Mouse (Mus musculus) heart, adult 2 months (tissue): ENCODE measurements around the gene Ndrg4.

Experiments used
- CTCF ChIP-seq: fragments of 200-600 bp; IDR thresholded peaks from 2 replicates; pipeline ENCODE4 v1.8.1; 2022; ENCODE audit warnings: antibody characterized with exemption, mild to moderate bottlenecking, moderate library complexity
- POLR2A ChIP-seq: fragments of 200-500 bp; IDR thresholded peaks from 2 replicates; pipeline ENCODE4 v1.6.1; 2011; ENCODE audit warnings: mild to moderate bottlenecking, low read depth, low read length, control low read depth; ENCODE audit not compliant: insufficient read depth

- TF ChIP-seq POLR2A (no peak), CTCF (no peak)
Measured at GRCm38 (mm10) chr8:95634063-95634340, 42.8 kb upstream of the Ndrg4 start.
